ENCODE assay signal across 8 mouse cellular contexts in the genomic region with DNA sequence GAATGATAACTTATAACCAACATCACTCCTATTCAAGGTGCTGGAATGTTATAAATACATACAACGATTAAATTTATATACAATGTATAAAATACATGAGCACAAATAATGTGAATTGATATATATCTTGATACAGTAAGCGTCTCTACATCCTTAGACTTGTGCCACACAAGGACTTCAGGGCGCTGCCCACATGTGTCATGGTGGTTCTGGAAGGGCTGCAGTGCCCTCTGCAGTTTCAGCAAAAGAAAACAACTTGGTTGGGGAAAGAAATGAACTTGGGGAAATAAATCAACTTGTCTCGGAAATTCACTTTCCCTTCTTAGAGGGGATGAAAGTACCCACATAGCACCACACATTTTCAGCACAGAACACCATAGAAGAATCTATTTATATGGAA. TPM values are rescaled to one million over a fixed set of nuclear protein-coding genes. Genes with fewer than 3 reads are reported as not detected.
DNase-seq lines count a peak whose midpoint lies in the region; ATAC-seq and TF ChIP-seq lines count a peak whose summit lies in the region.

No protein-coding gene starts in this region.

- WGBS in lung, embryonic 14.5 days, result 33% methylated on average over 4 of the region's 4 CpGs
- WGBS in hindbrain, embryonic 14.5 days, result 46% methylated on average over 4 of the region's 4 CpGs
- 27% methylated on average over 4 of the region's 4 CpGs for WGBS in liver, postnatal 0 days (ENCODE audit: insufficient replicate concordance)

- H3K27ac ChIP-seq in lung, embryonic 14.5 days (ENCODE audit: low read depth), result no peak overlapping the region
- H3K27ac ChIP-seq in hindbrain, embryonic 14.5 days, result no peak overlapping the region
- H3K27ac ChIP-seq in liver, postnatal 0 days (ENCODE audit: low read depth), result no peak overlapping the region

- 0 out of 2 replicates have a peak, but pooled peaks have one; percentile 50 for ATAC-seq in lung, embryonic 14.5 days (ENCODE audit: insufficient read depth)
- ATAC-seq in hindbrain, embryonic 14.5 days (ENCODE audit: low FRiP score), result 0 out of 2 replicates have a peak, but pooled peaks have one; percentile 71
- ATAC-seq in liver, postnatal 0 days, result no peak

- peak; percentile 67 for TF ChIP-seq CTCF in lung, embryonic 14.5 days (IDR thresholded peaks at IDR 0.05; ENCODE audit: low read depth)
- TF ChIP-seq CTCF in liver, postnatal 0 days (IDR thresholded peaks at IDR 0.05; ENCODE audit: low read depth), result peak; percentile 66

- no peaks in the 10 kb centered on the region for H3K9me3 ChIP-seq in lung, embryonic 14.5 days (ENCODE audit: low read depth, low read length)
- H3K9me3 ChIP-seq in hindbrain, embryonic 14.5 days (ENCODE audit: control insufficient read depth, low read length), result no peaks in the 10 kb centered on the region
- H3K9me3 ChIP-seq in liver, postnatal 0 days (ENCODE audit: low read length), result no peaks in the 10 kb centered on the region

- peak; percentile 33 to 69 for DNase-seq in adrenal gland, adult (ENCODE audit: inconsistent age in 2 of 2, low spot score in 1 of 2)
- no peak for DNase-seq in adrenal gland, adult 8-10 months
- DNase-seq in lung, embryonic 14.5 days, result peak; percentile 66
- DNase-seq in lung, adult 18-20 months, result no peak
- DNase-seq in adrenal gland, postnatal 25 days, result peak; percentile 53
- peak; percentile 73 for DNase-seq in hindbrain, embryonic 14.5 days (ENCODE audit: low spot score)
- peak; percentile 40 for DNase-seq in liver, postnatal 0 days
- peak; percentile 90 for DNase-seq in splenic B cell, adult 2 months (ENCODE audit: low read depth, low spot score)

- no peak overlapping the region for H3K4me3 ChIP-seq in lung, embryonic 14.5 days (ENCODE audit: low read depth, low read length)
- no peak overlapping the region for H3K4me3 ChIP-seq in hindbrain, embryonic 14.5 days (replicated peaks; ENCODE audit: low read length)
- no peak overlapping the region for H3K4me3 ChIP-seq in liver, postnatal 0 days (ENCODE audit: low read depth, low read length)

- no peaks in the 10 kb centered on the region for H3K4me1 ChIP-seq in lung, embryonic 14.5 days (ENCODE audit: insufficient read depth)
- H3K4me1 ChIP-seq in hindbrain, embryonic 14.5 days (replicated peaks; ENCODE audit: control insufficient read depth, insufficient read depth, low read length), result peaks cover 2% of the 10 kb centered on the region; the same call in 1 of the 2 replicates
- H3K4me1 ChIP-seq in liver, postnatal 0 days (ENCODE audit: insufficient read depth), result peaks cover under 1% of the 10 kb centered on the region; the same call in 1 of the 2 replicates

- H3K9ac ChIP-seq in lung, embryonic 14.5 days, result no peak overlapping the region
- H3K9ac ChIP-seq in hindbrain, embryonic 14.5 days, result no peak overlapping the region
- H3K9ac ChIP-seq in liver, postnatal 0 days (replicated peaks), result no peak overlapping the region

- no peaks in the 10 kb centered on the region for H3K27me3 ChIP-seq in lung, embryonic 14.5 days (ENCODE audit: insufficient read depth, low read length)
- no peaks in the 10 kb centered on the region for H3K27me3 ChIP-seq in hindbrain, embryonic 14.5 days (ENCODE audit: control insufficient read depth, insufficient read depth, low read length)
- no peaks in the 10 kb centered on the region for H3K27me3 ChIP-seq in liver, postnatal 0 days (ENCODE audit: insufficient read depth, low read length)
- no peaks in the 10 kb centered on the region for H3K27me3 ChIP-seq in splenic B cell, adult 2 months (ENCODE audit: control insufficient read depth, insufficient read depth, low read length, poor library complexity, severe bottlenecking)

- no peak overlapping the region for H3K4me2 ChIP-seq in lung, embryonic 14.5 days
- no peak overlapping the region for H3K4me2 ChIP-seq in hindbrain, embryonic 14.5 days (replicated peaks)
- no peak overlapping the region for H3K4me2 ChIP-seq in liver, postnatal 0 days (ENCODE audit: low read depth, low read length)

- TF ChIP-seq EP300 in liver, postnatal 0 days (IDR thresholded peaks at IDR 0.05; ENCODE audit: low read depth), result no peak

- no peaks in the 10 kb centered on the region for H3K36me3 ChIP-seq in lung, embryonic 14.5 days (ENCODE audit: insufficient read depth)
- H3K36me3 ChIP-seq in hindbrain, embryonic 14.5 days (replicated peaks; ENCODE audit: control insufficient read depth, insufficient read depth), result no peaks in the 10 kb centered on the region
- H3K36me3 ChIP-seq in liver, postnatal 0 days (replicated peaks; ENCODE audit: insufficient read depth, low read length), result no peaks in the 10 kb centered on the region
- no peaks in the 10 kb centered on the region for H3K36me3 ChIP-seq in splenic B cell, adult 2 months (ENCODE audit: control insufficient read depth, insufficient read depth, low read length, poor library complexity, severe bottlenecking)

RNA-seq across cellular contexts. Expression of gene Cenpe, which starts 5.7 kb away (rescaled TPM):
- total RNA-seq in adrenal gland, adult 8-10 months (2022), result 1 to 10 TPM; 1.1 to 3.7 (median 2.1) TPM
- polyA plus RNA-seq in lung, embryonic 14.5 days (2014; fragmentation: Nextera tagmentation; extraction: Ambion mirVana), result 39.8 and 43.8 TPM in 2 replicates
- 4.0 and 7.1 TPM in 2 replicates for total RNA-seq in adrenal gland, postnatal 25 days (2021)
- 4.1 and 6.3 TPM in 2 replicates for polyA plus RNA-seq in hindbrain, embryonic 14.5 days (2014; fragmentation: Nextera tagmentation; extraction: Ambion mirVana)
- 8.2 and 9.0 TPM in 2 replicates for polyA plus RNA-seq in liver, postnatal 0 days (2015; fragmentation: Nextera tagmentation; extraction: Ambion mirVana)

Comparison
In these comparisons a context has a peak if more than half of its experiments do, and no peak if none do; other contexts are left out.
1. DNase-seq: peak in adrenal gland, adult (2 of 2), lung, embryonic 14.5 days (single experiment), adrenal gland, postnatal 25 days (single experiment), hindbrain, embryonic 14.5 days (single experiment), liver, postnatal 0 days (single experiment) and splenic B cell, adult 2 months (single experiment); none in adrenal gland, adult 8-10 months (single experiment) and lung, adult 18-20 months (0 of 2).